Mouse (Mus musculus): ENCODE data around the gene Ak8.

Ak8 gene

GRCm38 (mm10) chr2:28699361-28700335 is at the start of gene Ak8, which contains the start of gene Spaca9:
Ak8 (plus strand) TSS chr2:28700164.
Spaca9 (minus strand) TSS chr2:28699727.
- DNase-seq = peak; percentile 79 to 84

DNA sequence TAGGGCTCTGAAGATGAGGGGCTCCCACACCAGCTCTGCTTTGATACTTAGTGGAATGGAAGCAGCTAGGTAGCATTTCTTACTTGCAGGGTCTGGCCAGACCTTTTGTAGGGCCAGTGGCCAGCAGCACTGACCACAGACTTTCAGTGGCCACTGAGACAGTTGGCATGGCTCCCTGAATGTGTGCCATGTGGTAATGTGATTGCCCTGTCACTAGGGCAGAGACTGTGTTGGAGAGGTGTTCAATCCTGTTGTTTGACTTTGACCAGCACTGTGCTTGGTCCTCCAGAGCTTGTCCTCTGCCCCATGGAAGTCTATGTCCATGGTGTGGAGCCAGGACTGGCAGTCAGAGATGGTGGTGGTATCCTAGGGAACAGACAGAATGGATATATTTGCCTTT is 49.4 kb upstream of the Ak8 start:
- no peak for DNase-seq

DNA sequence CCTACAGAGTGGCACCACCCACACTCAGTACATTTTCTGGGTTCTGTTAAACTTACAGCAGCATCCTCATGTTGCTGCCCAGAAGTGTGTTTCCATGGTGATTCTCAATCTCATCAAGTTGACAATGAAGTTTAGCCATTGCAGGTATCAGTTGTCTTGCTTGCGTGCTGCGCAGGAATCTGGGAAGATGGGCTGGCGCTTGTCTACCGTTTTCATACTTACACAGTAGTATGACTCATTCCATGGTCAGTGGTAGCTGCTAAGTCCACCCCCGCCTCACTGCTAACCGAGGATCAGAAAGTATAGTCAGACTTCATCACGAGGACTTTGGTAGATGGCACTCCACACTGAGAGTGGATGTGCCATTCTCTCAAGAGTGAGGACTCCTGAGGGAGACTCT is 46.6 kb upstream of the Ak8 start:
- DNase-seq = no peak

DNA sequence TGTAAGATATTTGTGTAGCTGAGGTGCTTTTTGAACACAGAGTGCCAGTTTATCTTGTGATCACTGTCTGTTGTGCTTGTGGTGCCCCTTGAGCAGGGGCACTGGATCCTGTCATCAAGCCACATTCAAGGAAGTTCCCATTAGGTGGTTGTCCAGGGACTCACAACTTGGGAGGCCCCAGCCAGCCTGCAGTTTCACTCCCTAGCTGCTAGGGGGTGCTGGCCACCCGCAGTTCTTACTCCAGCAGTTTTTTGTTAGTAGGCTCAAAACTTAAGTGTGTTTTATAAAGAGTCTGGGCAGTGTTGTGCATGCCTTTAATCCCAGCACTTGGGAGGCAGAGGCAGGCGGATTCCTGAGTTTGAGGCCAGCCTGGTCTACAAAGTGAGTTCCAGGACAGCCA is 45.7 kb upstream of the Ak8 start:
- no peak for DNase-seq

GRCm38 (mm10) chr2:28656216-28656615 is 43.7 kb upstream of the Ak8 start:
- DNase-seq = peak; percentile 39 to 53

GRCm38 (mm10) chr2:28662891-28663290 is 37.1 kb upstream of the Ak8 start:
- no peak for DNase-seq

- no peak for DNase-seq
Observed at GRCm38 (mm10) chr2:28665818-28666217, 34.1 kb upstream of the Ak8 start.

DNA sequence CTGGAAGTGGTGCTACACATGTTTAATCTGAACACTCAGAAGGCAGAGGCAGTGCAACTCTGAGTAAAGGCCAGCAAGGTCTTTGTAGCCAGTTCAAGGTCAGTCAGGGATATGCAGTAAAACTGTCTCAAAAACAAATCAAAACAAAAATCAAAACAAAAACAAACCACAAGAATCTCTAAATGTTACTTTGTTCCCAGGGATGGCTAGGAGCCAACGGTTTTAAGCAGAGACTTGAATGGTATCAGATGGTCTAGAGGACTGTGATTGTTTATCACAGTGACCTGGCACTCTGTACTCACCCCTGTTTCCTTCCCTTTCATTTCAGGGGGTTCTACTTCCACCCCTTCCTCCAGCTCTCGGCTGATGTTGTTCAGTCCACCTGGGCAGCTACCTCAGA is 28.5 kb upstream of the Ak8 start:
- DNase-seq = no peak

- DNase-seq = no peak
Observed at GRCm38 (mm10) chr2:28676005-28676404, 24.0 kb upstream of the Ak8 start.

- no peak for DNase-seq
Observed at GRCm38 (mm10) chr2:28680710-28681109, 19.3 kb upstream of the Ak8 start.

- DNase-seq = peak; percentile 28 to 47
Observed at GRCm38 (mm10) chr2:28681718-28682117, 18.2 kb upstream of the Ak8 start.

- no peak for DNase-seq
Observed at GRCm38 (mm10) chr2:28685895-28686294, 14.1 kb upstream of the Ak8 start.

DNA sequence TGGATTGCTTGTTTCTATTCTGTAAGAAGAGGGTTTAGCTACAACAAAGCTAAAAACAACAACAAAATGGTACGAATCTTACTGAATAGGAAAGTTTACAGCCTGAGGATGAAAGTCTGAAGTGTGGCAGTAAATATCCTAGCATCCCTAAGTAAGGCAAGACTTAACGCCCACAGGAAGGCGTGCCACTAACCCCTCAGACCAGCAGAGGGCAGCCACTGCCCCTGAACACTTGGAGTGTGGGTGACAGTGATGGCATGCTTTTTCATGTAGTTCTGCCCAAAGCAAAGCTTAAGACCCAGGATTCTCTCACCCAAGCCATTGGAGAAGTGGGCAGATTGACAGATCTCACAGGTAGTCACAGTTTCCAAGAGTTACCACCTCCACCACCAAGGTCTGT is 11.5 kb upstream of the Ak8 start:
- DNase-seq = peak; percentile 15 to 21

DNA sequence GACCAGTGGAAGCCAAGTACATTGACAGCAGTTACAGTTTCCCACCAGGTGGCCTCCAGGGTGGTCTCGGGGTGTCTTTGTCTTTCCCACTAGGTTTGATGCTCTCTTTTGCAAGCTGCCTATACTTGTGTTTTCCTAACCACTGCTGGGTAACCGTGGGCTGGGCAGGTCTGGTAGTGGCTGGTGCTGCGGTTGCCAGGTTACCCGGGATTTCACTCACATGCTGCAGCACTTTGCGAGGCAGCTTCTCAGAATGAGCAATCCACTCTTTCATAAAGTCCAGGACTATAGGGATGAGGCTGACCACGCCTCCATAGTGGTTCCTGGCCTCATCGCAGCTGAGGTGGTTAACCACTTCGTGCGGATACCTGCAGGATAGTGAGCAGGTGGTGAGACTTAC is 7.3 kb upstream of the Ak8 start:
- DNase-seq = peak in 1 of 2 experiments; percentile 17

- peak; percentile 16 to 17 for DNase-seq
Observed at GRCm38 (mm10) chr2:28698566-28698965, 1.4 kb upstream of the Ak8 start.

GRCm38 (mm10) chr2:28701646-28702262 is 1.8 kb downstream of the Ak8 start:
- DNase-seq = no peak

GRCm38 (mm10) chr2:28706106-28706636 is 6.2 kb downstream of the Ak8 start:
- no peak for DNase-seq

DNA sequence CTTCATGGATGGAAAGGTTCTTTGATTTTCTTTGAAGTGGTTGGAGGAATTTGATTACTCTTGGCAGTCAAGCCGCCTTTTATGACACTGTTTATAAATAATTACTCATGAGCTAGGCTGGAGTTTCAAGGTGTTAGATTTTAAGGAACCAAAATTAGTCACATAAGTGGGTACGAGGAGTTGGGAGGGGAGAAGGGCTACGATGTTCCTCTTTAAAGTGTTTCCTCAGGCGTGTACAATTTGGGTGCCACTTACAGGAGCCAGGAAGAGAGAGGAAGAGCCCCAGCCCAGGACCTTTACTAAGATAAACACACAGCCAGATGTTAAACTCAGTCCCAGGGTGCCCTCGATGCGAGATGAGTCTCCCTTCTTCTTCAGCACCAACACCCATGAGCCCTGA is 6.8 kb downstream of the Ak8 start:
- DNase-seq = no peak

- DNase-seq = no peak
Observed at GRCm38 (mm10) chr2:28713036-28713435, 13.1 kb downstream of the Ak8 start.

GRCm38 (mm10) chr2:28722419-28722818 is 22.5 kb downstream of the Ak8 start:
- DNase-seq = no peak

DNA sequence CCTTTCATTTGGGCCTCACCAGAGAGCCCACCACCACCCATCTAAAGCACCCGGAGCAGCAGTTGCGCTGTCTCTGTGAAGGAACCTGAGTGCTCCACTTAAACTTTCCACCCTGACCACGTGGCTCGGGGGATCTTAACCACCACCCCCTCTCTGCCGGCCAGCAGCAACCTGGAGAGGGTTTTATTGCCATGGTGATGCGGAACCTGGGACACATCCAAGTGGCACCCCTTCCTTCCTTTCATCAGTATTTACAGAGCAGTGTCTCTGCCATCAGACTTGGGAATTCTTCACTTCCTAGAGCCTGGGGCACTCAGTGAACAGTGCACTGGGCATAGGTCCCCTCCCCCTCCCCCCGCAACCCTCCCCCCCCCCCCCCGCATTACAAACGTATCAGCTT is 23.9 kb downstream of the Ak8 start:
- DNase-seq = no peak

DNA sequence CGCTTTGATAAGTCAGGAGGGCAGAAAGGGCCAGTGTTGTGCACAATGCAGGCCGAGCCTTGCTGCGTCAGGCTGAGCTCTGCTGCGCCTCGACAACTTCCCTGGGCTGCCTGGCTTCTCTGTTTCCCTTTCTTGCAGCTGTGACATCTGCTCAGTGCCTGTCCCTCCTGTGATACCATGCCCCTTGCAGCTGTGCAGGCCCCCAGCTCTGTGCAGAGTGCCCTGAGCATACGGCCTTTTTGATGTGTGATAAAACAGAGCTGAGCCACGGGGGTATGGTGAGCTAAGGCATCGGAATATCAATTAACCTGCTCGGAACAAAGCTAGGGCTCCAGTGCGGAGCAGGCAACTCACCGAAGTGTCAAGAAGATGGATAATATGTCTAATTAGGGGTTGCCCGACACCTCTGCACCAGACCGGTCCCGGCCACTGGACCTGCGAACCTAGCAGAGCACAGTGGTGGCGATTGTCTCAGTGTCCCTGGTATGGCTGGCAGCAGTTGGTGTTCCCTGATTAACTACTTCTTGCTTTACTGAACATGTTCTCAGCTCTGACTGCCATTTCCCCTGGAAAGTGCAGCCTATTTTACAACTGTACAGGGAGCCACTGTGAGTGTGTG is 27.9 kb downstream of the Ak8 start:
- DNase-seq = no peak

- no peak for DNase-seq
Observed at GRCm38 (mm10) chr2:28730676-28731075, 30.7 kb downstream of the Ak8 start.
